Mouse (Mus musculus): ENCODE results near the gene Rbm47. TPM values are rescaled to one million over a fixed set of nuclear protein-coding genes. Genes with fewer than 3 reads are reported as not detected.

The Rbm47 gene
- total and polyA plus RNA-seq, 3 experiments = 1.9 to 3.5 (median 2.2) TPM

DNA sequence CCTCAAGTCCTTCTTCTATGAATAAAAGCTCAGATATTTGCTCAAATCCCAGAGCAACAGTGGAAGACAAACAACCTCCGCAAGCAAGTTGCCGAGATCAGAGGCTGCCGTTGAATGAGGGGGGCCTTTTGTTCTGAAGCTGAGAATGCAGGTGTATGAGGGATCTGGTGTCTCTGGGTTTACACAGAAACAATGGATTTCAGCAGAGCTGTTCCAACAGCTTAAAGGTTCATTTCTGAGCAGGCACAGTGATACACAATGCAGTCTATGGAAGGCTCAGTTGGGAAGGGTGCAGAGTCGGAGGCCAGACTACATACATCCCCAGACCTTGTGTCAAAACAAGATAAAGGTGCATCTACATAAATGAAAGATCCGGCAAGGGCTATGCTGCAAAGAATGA is 69.5 kb downstream of the Rbm47 start:
- intact Hi-C loops (cut with DNase I) = no loop called here
- Histone ChIP-seq H3K36me3 (ENCODE audit: control insufficient read depth, insufficient read depth, low read length) (no peaks in the 10 kb centered on the region), H3K4me3 (no peak overlapping the region), H3K4me1 (ENCODE audit: control insufficient read depth, insufficient read depth, low read length) (no peaks in the 10 kb centered on the region), H3K9ac (ENCODE audit: low read depth, low read length) (no peak overlapping the region), H3K79me2 (replicated peaks; ENCODE audit: control insufficient read depth, insufficient read depth, low read length) (no peaks in the 10 kb centered on the region), H3K27me3 (ENCODE audit: control insufficient read depth, insufficient read depth, low read length) (no peaks in the 10 kb centered on the region), H3K27ac (no peak overlapping the region)
- 59% methylated on average over 5 of the region's 5 CpGs for WGBS
- TF ChIP-seq CTCF (IDR thresholded peaks at IDR 0.05) = no peak
- no peak for DNase-seq

DNA sequence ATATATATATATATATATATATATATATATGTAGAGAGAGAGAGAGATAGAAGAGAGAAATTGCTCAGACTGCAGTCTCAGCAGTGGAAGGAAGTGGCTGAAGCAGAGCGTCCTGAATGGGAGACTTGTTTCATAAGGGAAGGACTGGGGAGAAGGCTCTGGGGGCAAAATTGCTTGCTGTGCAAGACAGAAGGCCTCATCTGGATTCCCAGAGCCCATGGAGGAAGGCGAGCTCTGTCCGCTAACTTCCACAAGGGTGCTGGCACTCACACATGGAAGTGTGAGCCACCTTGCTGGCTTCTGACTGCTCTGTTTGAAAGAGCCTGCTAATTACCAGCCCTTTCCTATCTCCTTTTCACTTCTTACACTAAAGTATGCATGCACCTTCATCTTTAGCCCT is 70.1 kb downstream of the Rbm47 start:
- Histone ChIP-seq H3K4me3 (no peak overlapping the region), H3K4me1 (ENCODE audit: control insufficient read depth, insufficient read depth, low read length) (no peaks in the 10 kb centered on the region), H3K27ac (no peak overlapping the region), H3K36me3 (ENCODE audit: control insufficient read depth, insufficient read depth, low read length) (no peaks in the 10 kb centered on the region), H3K9ac (ENCODE audit: low read depth, low read length) (no peak overlapping the region), H3K79me2 (replicated peaks; ENCODE audit: control insufficient read depth, insufficient read depth, low read length) (no peaks in the 10 kb centered on the region), H3K27me3 (ENCODE audit: control insufficient read depth, insufficient read depth, low read length) (no peaks in the 10 kb centered on the region)
- TF ChIP-seq EP300 (IDR thresholded peaks at IDR 0.05; ENCODE audit: insufficient read depth, low read depth, low read length) (no peak), CTCF (IDR thresholded peaks at IDR 0.05) (no peak), POLR2A (IDR thresholded peaks at IDR 0.05; ENCODE audit: insufficient read depth, low read depth, low read length) (no peak)
- WGBS = 83% methylated on average over 3 of the region's 3 CpGs
- intact Hi-C loops (cut with DNase I) = no loop called here
- DNase-seq = peak in 1 of 2 experiments; percentile 31

DNA sequence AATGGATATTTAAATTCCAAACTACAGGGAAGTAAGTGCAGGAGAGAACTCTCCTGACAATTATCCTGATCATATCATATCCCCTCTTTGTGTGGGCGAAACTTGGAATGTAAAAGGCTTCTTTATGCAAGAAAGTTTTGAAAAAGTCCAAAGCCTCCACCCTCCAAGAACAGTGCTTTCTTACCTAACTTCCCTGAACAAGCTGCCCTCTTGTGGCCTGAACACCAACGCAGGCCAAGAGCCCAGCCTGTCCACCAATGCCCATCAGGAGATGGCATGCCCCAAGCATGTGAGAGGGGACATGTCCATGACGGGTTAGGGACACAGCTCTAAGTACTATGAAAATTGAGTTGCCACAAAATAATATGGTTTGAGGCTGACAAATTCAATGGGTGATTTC is 71.3 kb downstream of the Rbm47 start:
- Histone ChIP-seq H3K9ac (ENCODE audit: low read depth, low read length) (no peak overlapping the region), H3K4me3 (no peak overlapping the region), H3K27ac (no peak overlapping the region), H3K4me1 (ENCODE audit: control insufficient read depth, insufficient read depth, low read length) (no peaks in the 10 kb centered on the region), H3K79me2 (replicated peaks; ENCODE audit: control insufficient read depth, insufficient read depth, low read length) (no peaks in the 10 kb centered on the region), H3K36me3 (ENCODE audit: control insufficient read depth, insufficient read depth, low read length) (no peaks in the 10 kb centered on the region), H3K27me3 (ENCODE audit: control insufficient read depth, insufficient read depth, low read length) (no peaks in the 10 kb centered on the region)
- intact Hi-C loops (cut with DNase I) = no loop called here
- no peak for DNase-seq
- 67% methylated on average over 3 of the region's 3 CpGs for WGBS
- TF ChIP-seq EP300 (IDR thresholded peaks at IDR 0.05; ENCODE audit: insufficient read depth, low read depth, low read length) = no peak
- TF ChIP-seq CTCF (IDR thresholded peaks at IDR 0.05) = peak; percentile 47

DNA sequence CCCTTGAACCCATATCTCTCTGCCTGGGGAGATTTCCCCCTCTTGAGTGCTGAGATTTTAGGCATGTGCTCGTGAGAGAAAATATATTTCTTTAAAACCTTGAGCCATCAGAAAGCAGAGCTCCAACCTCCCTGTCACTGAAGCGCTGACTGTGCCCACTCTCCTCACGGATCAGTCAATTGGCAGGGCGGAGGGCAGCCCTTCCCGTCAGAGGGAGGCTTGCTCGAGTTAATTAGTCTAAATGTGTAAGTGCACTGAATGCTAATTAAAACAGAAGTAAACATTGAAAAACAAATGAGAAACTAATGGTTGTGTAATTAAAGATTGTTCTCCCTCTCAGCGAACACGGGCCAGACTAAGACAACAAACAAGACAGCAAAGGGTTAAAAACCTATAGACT is 72.6 kb downstream of the Rbm47 start:
- H3K9ac ChIP-seq (ENCODE audit: low read depth, low read length) = no peak overlapping the region
- no peaks in the 10 kb centered on the region for H3K79me2 ChIP-seq (replicated peaks; ENCODE audit: control insufficient read depth, insufficient read depth, low read length)
- no peak overlapping the region for H3K27ac ChIP-seq
- TF ChIP-seq POLR2A (IDR thresholded peaks at IDR 0.05; ENCODE audit: insufficient read depth, low read depth, low read length) (no peak), CTCF (IDR thresholded peaks at IDR 0.05) (no peak)
- no peak for DNase-seq
- H3K4me3 ChIP-seq = no peak overlapping the region
- H3K27me3 ChIP-seq (ENCODE audit: control insufficient read depth, insufficient read depth, low read length) = no peaks in the 10 kb centered on the region
- H3K36me3 ChIP-seq (ENCODE audit: control insufficient read depth, insufficient read depth, low read length) = no peaks in the 10 kb centered on the region
- H3K4me1 ChIP-seq (ENCODE audit: control insufficient read depth, insufficient read depth, low read length) = no peaks in the 10 kb centered on the region; the same call in 1 of the 2 replicates
- WGBS = 80% methylated on average over 8 of the region's 8 CpGs
- intact Hi-C loops (cut with DNase I) = no loop called here

DNA sequence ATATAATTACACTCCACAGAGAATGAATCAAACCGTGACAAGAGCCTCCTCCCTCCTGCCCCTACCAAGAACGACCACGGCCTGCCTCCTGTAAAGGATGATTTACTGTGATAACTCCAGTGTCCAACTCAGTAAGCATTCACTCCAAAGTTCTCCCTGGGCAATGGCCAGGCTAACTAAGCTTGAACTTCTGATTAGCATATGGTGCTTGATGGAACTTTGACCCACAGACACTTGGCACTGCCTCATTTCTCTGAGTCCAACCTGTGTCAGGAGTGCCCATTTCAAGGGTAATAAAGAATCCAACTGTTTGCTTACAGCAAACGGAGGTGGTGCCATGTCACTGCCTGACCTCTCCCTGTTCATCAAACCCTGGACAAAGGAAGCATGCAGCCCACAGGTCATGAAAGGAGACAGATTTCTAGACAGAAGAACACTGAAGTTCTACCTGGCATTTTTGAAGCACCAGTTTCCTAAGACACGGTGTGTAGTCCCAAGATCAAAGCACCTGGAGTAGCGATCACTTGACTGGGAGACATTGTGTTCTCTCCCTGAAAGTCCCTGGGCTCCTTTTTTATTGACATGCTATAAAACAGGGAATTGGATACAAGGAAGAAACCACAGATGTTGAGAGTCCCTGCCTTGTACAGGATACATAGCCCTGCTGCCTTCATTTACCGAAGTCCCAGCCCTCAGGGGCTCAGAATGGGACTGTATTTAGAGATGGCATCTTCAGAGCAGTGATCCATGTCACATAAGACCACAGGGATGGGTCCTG is 74.6 kb downstream of the Rbm47 start:
- intact Hi-C loops (cut with DNase I) = no loop called here

DNA sequence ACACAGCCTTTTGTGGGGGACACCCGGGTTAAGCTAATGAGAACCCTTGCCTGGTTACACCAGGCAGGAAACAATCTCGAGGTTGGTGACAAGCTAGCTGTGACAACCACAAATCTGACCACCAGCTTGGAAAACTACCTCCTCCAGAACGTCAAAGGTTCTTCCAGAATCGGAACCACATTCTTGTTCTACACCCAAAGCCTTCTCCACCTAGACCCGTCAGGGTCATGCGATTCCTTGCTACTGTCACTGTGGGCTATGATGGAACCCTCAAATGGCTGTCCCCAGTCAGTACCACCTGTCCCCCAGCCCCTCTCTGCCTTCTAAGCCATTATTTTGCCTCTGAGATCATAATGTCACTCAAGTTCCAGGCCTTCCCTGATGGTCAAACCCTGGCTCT is 76.8 kb downstream of the Rbm47 start:
- H3K79me2 ChIP-seq (replicated peaks; ENCODE audit: control insufficient read depth, insufficient read depth, low read length) = no peaks in the 10 kb centered on the region
- no peaks in the 10 kb centered on the region for H3K36me3 ChIP-seq (ENCODE audit: control insufficient read depth, insufficient read depth, low read length)
- no peaks in the 10 kb centered on the region; the same call in 1 of the 2 replicates for H3K4me1 ChIP-seq (ENCODE audit: control insufficient read depth, insufficient read depth, low read length)
- intact Hi-C loops (cut with DNase I) = no loop called here
- H3K27ac ChIP-seq = no peak overlapping the region
- no peak overlapping the region for H3K4me3 ChIP-seq
- DNase-seq = no peak
- WGBS = 83% methylated on average over 6 of the region's 6 CpGs
- H3K9ac ChIP-seq (ENCODE audit: low read depth, low read length) = no peak overlapping the region
- TF ChIP-seq POLR2A (IDR thresholded peaks at IDR 0.05; ENCODE audit: insufficient read depth, low read depth, low read length) (no peak), CTCF (IDR thresholded peaks at IDR 0.05) (no peak), EP300 (IDR thresholded peaks at IDR 0.05; ENCODE audit: insufficient read depth, low read depth, low read length) (no peak)
- no peaks in the 10 kb centered on the region for H3K27me3 ChIP-seq (ENCODE audit: control insufficient read depth, insufficient read depth, low read length)

More for the DNA sequence above, 74.6 kb downstream of the Rbm47 start:
- Histone ChIP-seq H3K79me2 (replicated peaks; ENCODE audit: control insufficient read depth, insufficient read depth, low read length) (no peaks in the 10 kb centered on the region), H3K27ac (no peak overlapping the region), H3K36me3 (ENCODE audit: control insufficient read depth, insufficient read depth, low read length) (no peaks in the 10 kb centered on the region), H3K27me3 (ENCODE audit: control insufficient read depth, insufficient read depth, low read length) (no peaks in the 10 kb centered on the region), H3K9ac (ENCODE audit: low read depth, low read length) (no peak overlapping the region), H3K4me1 (ENCODE audit: control insufficient read depth, insufficient read depth, low read length) (no peaks in the 10 kb centered on the region; the same call in 1 of the 2 replicates), H3K4me3 (no peak overlapping the region)
- no peak for TF ChIP-seq CTCF (IDR thresholded peaks at IDR 0.05)
- TF ChIP-seq EP300 (IDR thresholded peaks at IDR 0.05; ENCODE audit: insufficient read depth, low read depth, low read length) = no peak
- no peak for TF ChIP-seq POLR2A (IDR thresholded peaks at IDR 0.05; ENCODE audit: insufficient read depth, low read depth, low read length)
- WGBS = 83% methylated on average over 7 of the region's 7 CpGs
- DNase-seq = no peak

Data from heart, adult 2 months (tissue).